Mouse (Mus musculus) ovary, adult 2 months (tissue): ENCODE data around the gene Muc3a. TPM values are rescaled to one million over a fixed set of nuclear protein-coding genes. Genes with fewer than 3 reads are reported as not detected.

Source experiments
- polyA plus RNA-seq: library from polyadenylated mRNA; depleted of rRNA; stranded (reverse); fragments of >200 nt; gene quantifications from 2 replicates; pipeline ENCODE4 v1.2.3, GENCODE M21; 2012; rRNA removed

Gene Muc3a
- 1.9 and 2.9 TPM in 2 replicates for polyA plus RNA-seq

DNA sequence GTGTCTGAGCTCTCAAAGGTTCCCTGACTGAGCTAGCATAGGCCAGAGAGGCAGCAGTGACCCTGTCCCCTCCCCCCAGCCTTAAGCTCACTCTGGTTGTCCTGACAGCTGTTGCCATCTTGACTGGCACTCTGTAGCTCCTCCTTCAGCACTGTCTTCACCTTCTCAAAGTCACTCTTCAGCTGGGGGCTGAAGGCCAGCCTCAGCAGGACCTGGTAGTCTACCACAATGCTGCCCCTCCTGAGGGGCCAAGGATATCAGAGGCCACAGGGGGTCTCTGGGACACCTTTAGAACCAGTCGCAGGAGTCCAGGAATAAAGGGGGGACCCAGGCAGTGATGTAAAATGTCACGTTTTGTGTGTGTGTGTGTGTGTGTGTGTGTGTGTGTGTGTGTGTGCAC is at the start of gene Muc3a:
Gene Muc3a (minus strand): TSS at position 101 of the 400 bp plus-strand sequence.

Other genes starting within 250 kb of the Muc3a start
- gene Cldn15, start 245.8 kb downstream of the Muc3a start, polyA plus RNA-seq = 23.7 and 29.5 TPM in 2 replicates
- gene Plod3, start 225.4 kb downstream of the Muc3a start, polyA plus RNA-seq = 93.0 and 109 TPM in 2 replicates
- 80.1 and 91.0 TPM in 2 replicates for gene Znhit1, start 224.4 kb downstream of the Muc3a start, polyA plus RNA-seq
- gene Vgf, start 186.0 kb downstream of the Muc3a start, polyA plus RNA-seq = 0.13 and 0.26 TPM in 2 replicates
- 44.5 and 48.4 TPM in 2 replicates for gene Ap1s1, start 166.3 kb downstream of the Muc3a start, polyA plus RNA-seq
- 8.6 TPM in 2 replicates for gene Serpine1, start 140.1 kb downstream of the Muc3a start, polyA plus RNA-seq
- gene Trim56, start 96.2 kb downstream of the Muc3a start, polyA plus RNA-seq = 9.6 and 14.3 TPM in 2 replicates
- gene Muc3, start 63.1 kb downstream of the Muc3a start, polyA plus RNA-seq = 0.29 and 0.32 TPM in 2 replicates
- gene Ache, start 75.1 kb upstream of the Muc3a start, polyA plus RNA-seq = 1.2 and 1.3 TPM in 2 replicates
- 12.0 and 14.2 TPM in 2 replicates for gene Ufsp1, start 82.2 kb upstream of the Muc3a start, polyA plus RNA-seq
- 163 and 171 TPM in 2 replicates for gene Srrt, start 95.3 kb upstream of the Muc3a start, polyA plus RNA-seq
- 99.6 and 100.0 TPM in 2 replicates for gene Trip6, start 102.0 kb upstream of the Muc3a start, polyA plus RNA-seq
- 33.8 and 36.0 TPM in 2 replicates for gene Slc12a9, start 121.2 kb upstream of the Muc3a start, polyA plus RNA-seq
- 77.9 and 78.8 TPM in 2 replicates for gene Ephb4, start 137.7 kb upstream of the Muc3a start, polyA plus RNA-seq